Mouse (Mus musculus) layer of hippocampus, adult 11-12 months (tissue): ENCODE measurements around the gene Soga1.

Experiments
- DNase-seq: peaks from one replicate; pipeline ENCODE4 v3.0.0; 2022; ENCODE audit warnings: low spot score

Gene Soga1

GRCm38 (mm10) chr2:157063241-157063700, 15.8 kb downstream of the Soga1 start:
- DNase-seq: peak; percentile 70

GRCm38 (mm10) chr2:157060557-157061305, 18.3 kb downstream of the Soga1 start:
- DNase-seq: no peak

DNA sequence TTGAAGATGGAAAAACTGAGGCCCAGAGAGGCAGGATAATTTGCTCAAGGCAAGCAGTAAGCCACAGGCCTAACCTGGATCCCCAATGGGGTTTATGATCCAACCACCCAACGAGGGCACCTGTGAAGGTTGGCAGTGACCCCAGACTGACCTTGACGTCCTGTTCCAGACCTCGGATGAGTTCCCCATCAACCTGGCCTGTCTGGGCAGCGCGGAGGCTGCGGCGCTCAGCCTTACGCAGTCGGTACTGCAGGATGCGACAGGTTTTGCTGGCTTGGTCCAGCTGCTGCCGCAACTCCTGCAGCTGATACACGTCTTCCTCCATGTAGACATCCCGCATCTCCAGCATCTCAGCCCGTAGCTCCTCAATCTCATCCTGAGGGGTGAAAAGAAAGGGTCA, 19.0 kb downstream of the Soga1 start:
- DNase-seq: no peak

- no peak for DNase-seq
Observed at GRCm38 (mm10) chr2:157059166-157059565, 19.9 kb downstream of the Soga1 start.

DNA sequence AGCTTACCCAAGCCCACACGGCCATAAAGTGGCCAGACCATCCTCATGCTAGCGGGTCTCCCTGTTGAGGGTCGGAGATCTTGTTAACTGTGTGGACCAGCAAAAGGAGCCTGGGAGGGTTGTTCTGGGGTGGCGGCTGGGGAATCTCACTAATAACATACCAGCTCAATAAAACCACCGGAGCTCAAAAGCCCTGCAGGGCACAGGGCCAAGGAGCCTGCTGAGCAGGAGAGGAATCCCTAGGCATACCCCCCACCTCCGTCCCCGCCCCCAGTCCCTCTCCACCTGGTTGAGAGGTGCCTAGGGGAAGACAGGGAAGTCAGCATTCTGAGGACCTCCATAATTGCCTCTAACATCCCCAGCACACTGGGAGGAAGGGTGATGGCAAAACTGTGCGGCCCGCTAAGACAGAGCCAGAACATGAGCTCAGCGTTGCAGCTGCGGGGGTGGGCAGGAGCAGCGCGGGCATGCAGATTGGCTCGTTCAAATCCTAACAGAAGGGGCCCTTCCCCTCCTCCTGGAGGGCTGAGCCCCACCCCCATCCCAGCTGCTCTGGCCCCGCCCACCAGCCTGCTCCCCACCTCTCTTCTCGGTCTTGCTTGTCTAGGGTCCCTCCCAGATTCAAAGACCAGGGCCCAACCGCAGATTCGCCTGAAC, 20.6 kb downstream of the Soga1 start:
- DNase-seq: peak; percentile 88

- DNase-seq: no peak
Observed at GRCm38 (mm10) chr2:157057758-157058157, 21.3 kb downstream of the Soga1 start.

DNA sequence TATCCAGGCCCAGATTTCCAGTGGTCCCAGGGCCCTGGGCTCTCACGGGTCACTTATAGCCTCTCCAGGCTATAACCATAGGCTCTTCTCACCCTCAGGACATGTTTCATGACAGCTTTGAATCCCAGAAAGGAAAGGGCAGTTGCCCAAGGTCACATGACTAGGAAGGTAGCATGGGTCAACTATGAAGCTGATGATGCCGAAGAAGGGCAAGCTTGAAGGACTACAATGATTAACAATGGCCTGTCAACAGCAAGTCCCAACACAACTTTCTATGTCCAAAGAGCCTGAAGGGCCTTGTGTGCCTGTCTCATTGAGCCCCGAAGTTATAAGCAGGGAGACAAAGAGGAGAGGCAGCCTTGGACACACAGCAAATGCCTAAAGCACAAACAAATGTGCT, 21.9 kb downstream of the Soga1 start:
- no peak for DNase-seq

- no peak for DNase-seq
Observed at GRCm38 (mm10) chr2:157055721-157056120, 23.3 kb downstream of the Soga1 start.

DNA sequence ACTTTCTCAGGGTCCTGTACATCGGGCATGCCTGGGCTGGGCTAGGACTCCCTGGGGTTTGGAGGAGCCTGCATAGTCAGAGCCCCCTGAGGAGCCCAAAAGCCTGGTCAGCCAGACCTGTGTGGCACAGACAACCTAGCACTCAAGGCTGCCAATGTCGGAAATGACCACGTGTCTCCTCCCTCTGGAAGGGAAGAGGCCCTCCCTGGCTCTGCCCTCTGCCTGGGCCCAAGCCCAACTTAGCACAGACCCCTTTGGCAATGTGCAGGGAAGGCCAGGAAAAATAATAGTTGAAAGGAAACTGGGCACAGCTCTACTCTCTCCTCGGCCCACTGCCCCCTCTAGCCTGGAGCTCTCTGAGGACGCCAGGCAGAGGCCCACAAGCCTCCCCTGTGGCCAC, 24.2 kb downstream of the Soga1 start:
- DNase-seq: no peak

- DNase-seq: no peak
Observed at GRCm38 (mm10) chr2:157054297-157054696, 24.8 kb downstream of the Soga1 start.

DNA sequence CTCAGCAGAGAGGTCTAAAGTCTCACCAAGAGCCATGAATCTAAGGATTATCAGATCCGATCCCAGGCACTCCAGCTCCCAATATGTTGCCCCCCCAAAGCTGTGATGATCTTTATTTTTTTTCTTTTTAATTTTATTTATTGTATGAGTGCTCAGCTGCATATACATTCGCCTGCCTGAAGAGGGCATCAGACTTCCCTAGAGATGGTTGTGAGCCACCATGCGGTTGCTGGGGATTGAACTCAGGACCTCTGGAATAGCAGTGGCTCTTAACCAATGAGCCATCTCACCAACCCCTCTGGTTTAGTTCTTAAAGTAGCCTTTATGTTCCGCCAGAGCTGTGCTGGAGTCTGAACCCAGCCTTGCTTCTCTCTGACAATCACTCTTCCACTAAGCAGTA, 25.3 kb downstream of the Soga1 start:
- DNase-seq: no peak

GRCm38 (mm10) chr2:157053124-157053523, 25.9 kb downstream of the Soga1 start:
- no peak for DNase-seq

GRCm38 (mm10) chr2:157052448-157052847, 26.6 kb downstream of the Soga1 start:
- DNase-seq: no peak

DNA sequence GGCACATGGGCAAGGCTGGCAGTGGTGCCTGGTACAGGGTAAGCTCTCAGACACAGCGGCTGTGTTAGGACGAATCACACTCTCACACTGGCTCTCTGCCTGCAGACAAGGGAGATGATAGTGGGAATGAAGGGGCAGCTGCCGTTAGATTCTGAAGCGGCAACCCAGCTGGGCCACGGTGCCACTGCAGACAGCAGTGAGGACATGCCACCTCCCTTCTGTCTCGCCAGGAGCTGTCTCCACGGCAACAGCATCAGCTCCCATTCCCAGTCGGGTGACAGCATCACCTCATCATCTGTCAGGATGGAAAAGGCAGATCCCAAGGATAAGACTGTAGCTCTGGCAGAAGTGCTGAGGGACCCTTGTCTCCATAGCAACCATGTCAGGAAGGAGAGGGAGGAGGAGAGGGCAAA, 29.2 kb downstream of the Soga1 start:
- peak; percentile 70 for DNase-seq

- DNase-seq: peak; percentile 75
Observed at GRCm38 (mm10) chr2:157048395-157049181, 30.5 kb downstream of the Soga1 start.

DNA sequence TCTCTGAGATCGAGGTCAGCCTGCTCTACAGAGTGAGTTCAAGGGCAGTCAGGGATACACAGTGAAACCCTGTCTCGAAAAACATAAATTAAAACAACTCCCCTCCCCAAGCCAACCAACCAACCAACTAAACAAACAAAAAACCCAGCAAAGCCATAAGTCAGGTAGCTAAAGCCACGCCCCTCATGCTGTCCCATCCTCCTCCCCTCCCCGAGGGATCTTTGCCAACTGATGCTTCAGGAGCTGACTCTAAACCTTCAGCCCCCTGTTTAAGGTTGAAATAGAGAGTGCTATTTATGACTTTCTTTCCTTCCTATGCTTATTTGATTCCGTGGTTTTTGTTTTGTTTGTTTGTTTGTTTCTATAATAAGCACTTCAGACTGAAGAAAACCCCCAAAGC, 32.1 kb downstream of the Soga1 start:
- DNase-seq: no peak

DNA sequence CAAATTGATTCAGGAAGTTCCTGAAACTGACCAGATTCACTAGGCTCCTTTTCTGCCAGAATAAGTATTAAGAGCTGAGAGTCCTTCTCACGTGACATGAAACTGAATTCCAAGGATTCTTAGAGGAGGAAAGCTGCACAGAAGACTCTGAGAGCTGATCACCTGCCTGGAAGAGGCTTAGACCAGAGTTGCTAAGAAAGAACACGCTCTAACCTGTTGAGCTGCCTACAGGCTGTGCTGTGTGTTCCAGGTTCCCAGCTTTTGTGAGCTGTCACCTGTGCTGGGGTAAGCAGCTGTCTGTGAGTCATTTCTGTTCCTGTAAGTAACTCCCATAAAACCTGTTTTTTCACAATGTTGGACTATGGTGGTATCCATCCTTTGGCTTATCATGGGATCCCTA, 33.1 kb downstream of the Soga1 start:
- no peak for DNase-seq

DNA sequence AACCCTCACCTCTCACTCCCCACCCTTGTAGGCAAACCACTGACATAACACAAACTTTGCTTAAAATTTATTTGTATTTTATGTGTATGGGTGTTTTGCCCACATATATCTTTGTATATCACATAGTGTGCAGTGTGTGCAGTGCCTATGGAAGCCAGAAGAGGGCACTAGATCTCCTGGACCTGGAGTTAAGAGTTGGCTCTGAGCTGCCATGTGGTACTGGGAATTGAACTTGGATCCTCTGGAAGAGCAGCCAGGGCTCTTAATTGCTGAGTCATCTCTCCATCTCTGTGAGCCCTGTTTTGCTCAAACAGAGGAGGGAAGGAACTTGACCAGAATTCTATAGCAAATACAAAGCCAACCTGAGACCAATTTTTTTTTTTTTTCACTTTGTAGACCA, 35.1 kb downstream of the Soga1 start:
- no peak for DNase-seq

DNA sequence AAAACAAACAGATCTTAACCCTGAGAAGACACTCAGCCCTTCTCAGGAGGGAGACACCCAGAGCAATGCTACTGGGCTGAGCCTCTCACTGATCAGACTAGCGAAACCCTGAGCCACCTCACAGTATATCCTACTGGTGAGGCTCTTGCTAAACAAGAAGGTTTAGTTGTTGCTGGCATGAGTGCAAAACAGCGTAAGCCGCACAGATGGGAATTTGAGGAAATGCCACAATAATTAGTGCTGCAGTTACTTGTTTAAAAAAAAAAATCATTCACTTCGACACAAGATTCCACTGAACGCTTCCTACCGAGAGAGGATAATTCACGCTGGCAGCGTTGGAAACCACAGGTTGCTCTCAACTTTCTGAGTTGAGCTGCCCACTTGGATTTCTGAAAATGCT, 35.5 kb downstream of the Soga1 start:
- DNase-seq: peak; percentile 60

DNA sequence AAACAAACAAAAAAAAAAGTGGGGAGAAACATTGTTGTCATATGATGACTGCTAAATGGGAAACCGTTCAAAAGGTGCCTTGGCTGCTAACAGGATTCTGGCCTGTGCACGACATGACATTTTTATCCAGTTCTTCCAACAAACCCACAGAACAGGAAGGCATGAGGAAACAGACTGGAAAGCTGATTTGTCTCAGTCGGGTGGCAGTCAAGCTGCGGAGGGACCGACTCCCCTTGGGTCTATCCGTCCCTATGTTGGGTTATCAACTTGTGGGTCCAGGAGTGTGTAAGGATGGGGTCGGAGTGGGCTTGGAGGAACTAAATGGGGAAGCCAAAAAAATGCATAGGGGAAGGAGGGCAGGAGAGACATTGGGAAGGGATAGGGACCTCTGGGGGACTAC, 37.6 kb downstream of the Soga1 start:
- DNase-seq: no peak

DNA sequence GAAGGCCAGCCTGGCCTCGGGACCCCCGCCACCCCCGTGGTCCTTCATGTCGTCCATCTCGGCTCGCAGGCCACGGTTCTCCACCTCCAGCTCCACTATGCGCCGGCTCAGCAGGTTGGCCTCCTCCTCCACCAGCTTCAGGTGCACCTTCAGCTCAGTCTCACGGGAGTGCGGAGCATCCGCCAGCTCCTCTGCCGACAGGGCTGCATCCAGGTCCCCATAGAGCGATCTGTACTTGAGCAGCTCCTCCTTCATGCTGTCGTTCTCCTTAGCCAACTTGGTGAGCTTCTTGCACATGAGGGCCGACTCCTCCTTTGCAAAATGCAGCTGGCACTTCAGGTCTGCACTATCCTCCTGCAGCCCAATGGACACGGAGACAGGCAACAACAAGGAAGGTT, 38.4 kb downstream of the Soga1 start:
- DNase-seq: no peak

GRCm38 (mm10) chr2:157039900-157040648, 39.0 kb downstream of the Soga1 start:
- DNase-seq: no peak
